Mouse (Mus musculus): Measurements from ENCODE around the gene Prickle2.

GRCm38 (mm10) chr6:92533306-92534063 is 172.5 kb downstream of the Prickle2 start:
- no peak for TF ChIP-seq POLR2AphosphoS2 (IDR thresholded peaks at IDR 0.05; ENCODE audit: insufficient read length, low read depth)
- TF ChIP-seq MAX (IDR thresholded peaks at IDR 0.05; ENCODE audit: low read depth): no peak
- no peak for TF ChIP-seq POLR2A (IDR thresholded peaks at IDR 0.05; ENCODE audit: insufficient read length, low read depth)
- TF ChIP-seq USF1 (IDR thresholded peaks at IDR 0.05; ENCODE audit: low read depth): no peak
- TF ChIP-seq TCF12 (IDR thresholded peaks at IDR 0.05; ENCODE audit: insufficient read depth, poor library complexity, severe bottlenecking): no peak
- no peak for TF ChIP-seq E2F4 (IDR thresholded peaks at IDR 0.05; ENCODE audit: insufficient read depth)
- no peak for TF ChIP-seq REST (IDR thresholded peaks at IDR 0.05; ENCODE audit: insufficient read depth, insufficient read length)
